Mouse (Mus musculus): ENCODE measurements around the gene Adgrv1.
"Not testable (repeated sequence)": the region's sequence is repeated elsewhere in the genome, so short reads cannot be mapped to it uniquely, and the experiment has no call there.

The Adgrv1 gene

DNA sequence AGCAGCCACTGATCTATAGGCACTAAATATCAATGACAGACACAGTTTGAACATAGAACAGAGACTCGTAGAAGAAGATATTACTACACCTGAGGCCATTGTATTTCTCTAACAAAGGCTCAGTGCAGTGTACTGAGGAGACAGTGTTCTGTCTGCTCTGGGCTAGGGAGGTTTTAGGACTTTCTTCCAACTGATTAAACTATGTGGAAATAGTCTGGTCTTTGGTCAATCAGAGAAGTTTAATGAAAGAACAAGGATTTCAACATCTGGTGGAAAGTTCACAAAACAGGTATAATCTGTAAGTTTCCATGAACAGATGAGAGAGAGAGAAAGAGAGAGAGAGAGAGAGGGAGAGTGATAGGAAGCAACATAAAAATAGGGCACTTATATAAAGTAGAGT, 297.7 kb downstream of the Adgrv1 start:
- DNase-seq (ENCODE audit: low read depth, low spot score), result no peak

GRCm38 (mm10) chr13:81332018-81332417, 300.9 kb downstream of the Adgrv1 start:
- DNase-seq (ENCODE audit: low read depth, low spot score), result no peak

DNA sequence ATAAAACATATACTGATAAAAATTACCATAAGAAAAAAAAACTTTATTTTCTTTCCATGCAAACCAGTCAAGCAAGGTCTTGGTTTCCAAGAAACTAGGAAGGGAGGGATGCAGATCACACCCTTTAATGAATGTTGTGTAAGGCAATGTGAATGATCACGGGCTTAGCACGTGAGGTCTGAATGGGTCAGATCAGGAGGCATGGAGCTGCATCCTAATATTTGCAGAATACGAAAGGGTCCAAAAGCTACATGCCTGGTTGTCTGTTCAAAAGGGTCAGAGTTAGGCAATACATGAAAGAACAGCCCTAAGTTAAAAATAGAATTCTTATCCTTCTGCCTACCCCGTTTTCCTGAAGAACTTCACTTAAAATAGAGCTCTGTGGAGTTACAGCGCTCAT, 303.2 kb downstream of the Adgrv1 start:
- DNase-seq (ENCODE audit: low read depth, low spot score), result no peak

DNA sequence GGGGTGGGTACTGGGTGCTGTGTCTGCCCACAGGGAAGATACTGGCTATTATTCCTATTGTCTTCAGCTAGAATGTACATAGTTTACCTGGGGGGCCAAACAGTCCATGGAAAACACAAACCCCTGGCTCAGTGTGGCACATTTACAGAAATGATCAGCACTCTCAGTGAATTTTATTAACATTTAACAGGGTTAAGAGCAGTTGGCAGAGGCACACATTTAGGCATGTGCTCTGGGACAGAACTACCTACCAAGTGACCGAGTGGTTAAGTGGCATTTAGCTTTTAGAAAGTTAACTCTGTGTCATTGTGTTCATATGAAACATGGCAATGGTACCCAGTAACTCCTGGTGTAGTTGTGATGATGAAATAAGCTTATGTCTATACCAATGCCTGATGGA, 304.8 kb downstream of the Adgrv1 start:
- DNase-seq (ENCODE audit: low read depth, low spot score), result no peak

DNA sequence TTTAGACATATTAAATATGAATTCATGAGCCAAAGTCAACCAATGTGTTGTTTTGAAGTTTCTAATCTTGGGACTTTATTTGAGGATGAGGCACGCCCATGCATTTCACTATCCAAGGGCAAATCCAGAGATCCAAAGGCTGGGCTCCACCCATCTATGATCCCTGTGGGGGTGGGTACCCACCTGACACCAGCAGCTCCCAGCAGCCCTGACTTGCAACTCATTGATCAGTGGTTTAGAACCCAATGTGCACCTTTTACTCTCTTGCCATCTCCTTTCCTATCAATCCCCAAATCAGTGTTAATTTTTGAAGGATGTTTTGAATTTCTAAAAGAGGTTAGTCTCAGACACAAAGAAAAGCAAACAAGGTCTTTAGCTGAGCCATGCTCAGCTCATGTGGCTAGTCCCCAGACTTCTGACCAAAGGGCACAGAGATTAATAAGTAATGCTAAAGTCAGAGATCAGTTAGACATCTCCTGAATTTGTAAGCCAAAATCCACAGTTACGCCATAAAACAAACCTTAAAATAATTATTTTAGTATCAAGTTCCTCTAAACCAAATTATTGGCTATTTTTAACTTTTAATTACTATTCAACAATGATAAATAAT, 307.2 kb downstream of the Adgrv1 start:
- DNase-seq (ENCODE audit: low read depth, low spot score), result no peak

- DNase-seq (ENCODE audit: low read depth, low spot score), result no peak
These were observed 309.2 kb downstream of the Adgrv1 start for GRCm38 (mm10) chr13:81323546-81324316.

DNA sequence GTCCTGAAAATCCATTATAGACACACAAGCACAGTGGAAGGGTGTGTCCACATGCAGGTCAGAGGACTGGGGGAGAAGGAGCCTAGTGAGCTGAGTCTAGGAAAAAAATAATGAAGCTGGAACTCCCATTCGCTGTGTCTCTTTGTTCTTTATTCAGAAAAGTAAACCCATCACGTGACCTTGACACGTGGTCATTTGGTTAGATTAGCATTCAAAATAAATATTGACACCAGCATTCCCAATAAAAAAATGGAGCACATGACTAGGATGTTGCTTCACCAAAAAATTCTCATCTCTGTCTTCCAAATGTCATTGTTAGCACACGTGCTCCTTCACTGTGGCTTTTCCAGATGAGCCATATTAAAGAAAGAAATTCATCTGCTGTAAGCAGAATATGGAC, 316.4 kb downstream of the Adgrv1 start:
- DNase-seq (ENCODE audit: low read depth, low spot score), result no peak

- peak; percentile 76 for DNase-seq (ENCODE audit: low read depth, low spot score)
These were observed 318.4 kb downstream of the Adgrv1 start for GRCm38 (mm10) chr13:81314306-81315120.

- DNase-seq (ENCODE audit: low read depth, low spot score), result no peak
These were observed 320.8 kb downstream of the Adgrv1 start for GRCm38 (mm10) chr13:81312148-81312547.

DNA sequence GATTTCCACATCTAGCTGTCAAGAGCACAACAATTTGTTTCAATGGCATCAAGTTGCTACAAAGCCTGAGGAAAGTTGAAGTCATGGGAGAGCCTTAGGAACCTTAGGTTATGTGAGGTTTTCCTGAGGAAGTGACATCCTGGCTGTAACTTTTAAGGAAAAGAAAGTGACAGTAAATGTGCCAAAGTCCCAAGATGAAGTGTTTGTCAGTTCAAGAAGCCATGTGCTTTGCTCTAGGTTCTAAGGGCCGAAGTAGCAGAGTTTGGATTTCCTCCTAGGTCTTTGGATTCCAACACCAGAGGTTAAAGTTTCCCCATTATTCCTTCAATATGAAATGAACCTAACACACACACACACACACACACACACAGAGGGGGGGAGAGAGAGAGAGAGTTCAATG, 332.1 kb downstream of the Adgrv1 start:
- no peak for DNase-seq (ENCODE audit: low read depth, low spot score)

DNA sequence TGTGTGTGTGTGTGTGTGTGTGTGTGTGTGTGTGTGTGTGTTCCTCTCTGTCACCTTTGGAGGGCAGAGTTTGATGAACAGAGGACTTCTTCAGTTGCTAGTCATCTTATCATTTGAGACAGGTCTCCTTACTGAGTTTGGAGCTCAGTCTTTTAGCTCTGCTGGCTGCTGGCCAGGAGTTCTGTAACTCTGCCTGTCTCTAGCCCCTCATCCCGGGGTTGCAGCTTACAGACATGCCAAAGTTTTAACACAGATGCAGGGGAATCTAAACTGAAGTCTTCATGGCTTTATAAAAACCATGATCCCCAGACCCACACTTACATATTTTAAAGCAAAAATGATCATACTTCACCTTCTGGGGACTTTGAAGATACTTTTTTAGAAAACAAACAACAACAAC, 338.8 kb downstream of the Adgrv1 start:
- DNase-seq (ENCODE audit: low read depth, low spot score), result no peak

GRCm38 (mm10) chr13:81282193-81282592, 350.8 kb downstream of the Adgrv1 start:
- no peak for DNase-seq (ENCODE audit: low read depth, low spot score)

- no peak for DNase-seq (ENCODE audit: low read depth, low spot score)
These were observed 352.2 kb downstream of the Adgrv1 start for GRCm38 (mm10) chr13:81280650-81281229.

DNA sequence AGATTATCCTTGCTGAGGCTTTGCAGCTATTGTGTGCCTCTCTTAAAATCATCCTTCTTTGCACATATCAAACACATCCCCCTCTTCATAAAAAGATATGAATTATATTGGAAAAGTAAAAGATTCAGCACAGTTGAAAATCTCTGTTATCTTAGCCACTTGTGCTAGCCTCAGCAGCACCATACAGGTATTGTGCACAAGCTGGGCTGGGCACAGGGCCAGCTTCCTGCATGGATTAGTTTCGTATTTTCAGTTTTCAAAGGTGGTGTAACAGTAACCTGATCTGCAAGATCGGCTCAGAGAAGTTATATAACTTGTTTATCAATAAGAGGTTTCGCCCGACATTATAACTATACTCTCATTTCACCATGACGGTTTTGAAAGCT, 353.6 kb downstream of the Adgrv1 start:
- DNase-seq (ENCODE audit: low read depth, low spot score), result no peak

GRCm38 (mm10) chr13:81278669-81279350, 354.1 kb downstream of the Adgrv1 start:
- no peak for DNase-seq (ENCODE audit: low read depth, low spot score)

DNA sequence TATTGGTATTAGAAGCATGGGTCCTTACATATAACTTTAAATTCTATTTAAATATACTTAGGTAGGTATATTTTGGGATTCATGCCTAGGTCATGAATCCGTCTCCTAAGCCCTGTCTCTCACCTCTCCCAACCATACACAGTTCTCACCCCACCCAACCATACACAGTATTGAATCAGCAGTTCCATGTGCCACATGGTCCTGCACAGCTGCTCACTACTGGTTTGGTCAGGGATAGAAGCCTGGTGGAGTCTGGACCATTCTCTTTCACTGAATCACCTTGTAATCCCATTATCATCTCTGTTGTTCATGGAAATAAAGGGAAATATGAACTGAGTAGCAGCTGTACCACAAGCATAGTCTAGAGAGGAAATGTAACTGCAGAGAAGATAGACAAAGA, 359.1 kb downstream of the Adgrv1 start:
- DNase-seq (ENCODE audit: low read depth, low spot score), result no peak

DNA sequence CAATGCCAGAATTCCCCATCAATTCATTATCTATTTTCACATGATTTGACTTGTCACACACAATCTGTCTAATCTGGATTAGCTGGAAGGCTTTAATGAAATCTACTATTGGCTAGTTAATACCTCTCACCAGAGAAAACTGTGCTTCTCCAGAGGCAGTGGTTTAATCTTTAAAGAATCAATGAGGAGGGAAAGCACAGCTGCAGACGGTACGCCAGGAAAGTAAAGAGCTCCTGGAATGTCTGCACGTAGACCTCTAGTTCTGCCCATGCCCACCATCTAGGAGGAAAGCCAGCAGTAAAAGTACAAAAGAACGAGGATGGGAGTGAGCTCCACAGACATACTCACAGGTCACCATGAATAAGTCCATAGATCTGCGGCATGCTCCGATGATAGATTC, 362.6 kb downstream of the Adgrv1 start:
- DNase-seq (ENCODE audit: low read depth, low spot score), result no peak

DNA sequence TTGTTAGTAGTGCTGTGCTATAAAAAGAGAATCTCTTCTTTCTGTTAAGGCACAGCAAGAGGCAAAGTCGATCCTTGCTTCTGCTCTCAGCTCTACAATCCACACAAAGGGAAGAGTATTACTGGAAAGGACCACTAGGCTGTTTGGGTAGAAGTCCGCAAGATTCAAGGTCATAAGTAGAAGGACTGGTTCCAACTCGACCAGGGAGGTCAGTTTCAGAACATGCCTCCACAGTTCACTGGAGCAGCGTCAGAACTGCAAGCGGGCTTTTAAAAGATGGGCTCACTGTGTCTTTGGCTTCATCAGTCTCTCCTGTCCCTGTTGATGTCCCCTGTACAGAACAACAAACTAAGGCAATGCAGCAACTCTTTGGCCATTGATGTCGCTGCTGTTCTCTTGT, 363.9 kb downstream of the Adgrv1 start:
- no peak for DNase-seq (ENCODE audit: low read depth, low spot score)

GRCm38 (mm10) chr13:81267489-81267888, 365.5 kb downstream of the Adgrv1 start:
- not testable (repeated sequence) for DNase-seq (ENCODE audit: low read depth, low spot score)

DNA sequence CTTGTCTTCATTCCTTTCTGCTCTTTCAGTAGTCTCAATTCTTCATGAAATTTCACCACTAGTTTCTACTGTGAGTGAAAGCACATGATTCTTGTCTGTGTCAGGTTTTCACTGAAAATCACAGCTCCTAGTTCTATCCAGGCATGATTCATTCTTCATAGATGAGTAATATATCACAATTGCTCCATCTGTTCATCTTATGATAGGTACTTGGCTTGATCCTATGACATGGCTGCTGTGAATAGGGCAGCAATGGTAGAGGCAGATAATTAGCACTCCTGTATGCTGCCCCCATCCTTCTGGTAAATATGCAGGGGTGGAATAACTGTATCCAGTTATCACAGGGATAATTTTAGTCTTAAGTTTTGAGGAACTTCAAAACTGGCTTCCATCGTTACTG, 368.5 kb downstream of the Adgrv1 start:
- peak; percentile 60 for DNase-seq (ENCODE audit: low read depth, low spot score)

- DNase-seq (ENCODE audit: low read depth, low spot score), result no peak
These were observed 391.8 kb downstream of the Adgrv1 start for GRCm38 (mm10) chr13:81241181-81241580.

DNA sequence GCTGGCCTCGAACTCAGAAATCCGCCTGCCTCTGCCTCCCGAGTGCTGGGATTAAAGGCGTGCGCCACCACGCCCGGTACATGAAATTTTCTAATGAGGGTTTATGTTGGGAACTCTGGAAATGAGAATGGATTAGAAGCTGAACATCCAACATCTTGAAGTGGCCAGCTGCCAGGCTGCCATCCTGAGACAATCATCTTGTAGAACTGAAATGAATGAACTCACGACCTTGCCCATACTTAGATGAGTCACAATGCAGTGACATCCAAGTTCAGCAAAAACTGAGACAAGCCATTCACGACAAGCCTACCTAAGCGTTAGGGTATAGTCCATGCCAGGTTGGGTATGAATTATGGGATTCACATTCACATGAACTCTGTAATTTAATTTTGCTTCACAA, 393.1 kb downstream of the Adgrv1 start:
- no peak for DNase-seq (ENCODE audit: low read depth, low spot score)
